ENCODE assay signal across 18 mouse cellular contexts in the genomic region with DNA sequence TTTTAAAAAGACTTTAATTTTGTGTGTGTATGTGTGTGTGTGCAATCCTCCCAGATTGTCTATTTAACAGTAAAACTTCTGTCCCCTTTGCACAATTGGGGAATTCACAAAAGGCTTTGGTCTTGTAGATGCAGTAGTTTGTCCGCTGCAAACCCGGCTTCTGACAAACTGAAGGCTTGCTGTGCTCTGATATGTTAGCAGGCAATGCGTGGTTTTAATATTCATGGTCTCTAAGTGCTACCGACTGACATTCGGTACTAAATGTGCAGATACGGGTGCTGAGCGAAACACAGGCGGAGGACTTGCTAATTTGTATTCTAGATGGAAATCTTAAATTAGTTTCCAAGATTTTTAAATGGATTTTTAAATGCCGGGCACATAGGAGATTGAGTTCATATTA.
"Had no signal": no experiment of that assay in that cellular context is flagged by ENCODE, and none has a peak within 500 bp of the region (broad histone marks: within the 10 kb centered on the region; RNA-seq: fewer than 3 reads in every experiment).

No protein-coding gene starts in this region.

- DNase-seq: lung, adult 18-20 months; lung, embryonic 14.5 days; lung, postnatal 10 days; lung, postnatal 4 days; retina, postnatal 1 day; right cerebral cortex, adult 18-20 months; right cerebral cortex, postnatal 25 days; right cerebral cortex, postnatal 4 days; spleen, adult 18-20 months; thymus, adult 18-20 months; thymus, postnatal 14 days; thymus, postnatal 36 days had no signal

- ATAC-seq: midbrain, embryonic 16.5 days had no signal

- H3K4me2 ChIP-seq: lung, embryonic 14.5 days; midbrain, embryonic 12.5 days; neural tube, embryonic 13.5 days; neural tube, embryonic 15.5 days had no signal

- H3K36me3 ChIP-seq: midbrain, embryonic 10.5 days; midbrain, embryonic 12.5 days; neural tube, embryonic 13.5 days; neural tube, embryonic 15.5 days had no signal

- H3K27me3 ChIP-seq: midbrain, embryonic 12.5 days; neural tube, embryonic 13.5 days; neural tube, embryonic 15.5 days had no signal

- H3K9me3 ChIP-seq: midbrain, embryonic 10.5 days; midbrain, embryonic 12.5 days; neural tube, embryonic 13.5 days; neural tube, embryonic 15.5 days had no signal

- H3K27ac ChIP-seq: midbrain, embryonic 10.5 days had no signal

- H3K4me3 ChIP-seq: midbrain, embryonic 10.5 days; midbrain, embryonic 12.5 days; myocyte; neural tube, embryonic 13.5 days; neural tube, embryonic 15.5 days had no signal

- H3K9ac ChIP-seq: lung, embryonic 14.5 days; midbrain, embryonic 12.5 days; neural tube, embryonic 13.5 days; neural tube, embryonic 15.5 days had no signal
